Mouse (Mus musculus): ENCODE data around the gene Wnt7a.

Wnt7a gene

DNA sequence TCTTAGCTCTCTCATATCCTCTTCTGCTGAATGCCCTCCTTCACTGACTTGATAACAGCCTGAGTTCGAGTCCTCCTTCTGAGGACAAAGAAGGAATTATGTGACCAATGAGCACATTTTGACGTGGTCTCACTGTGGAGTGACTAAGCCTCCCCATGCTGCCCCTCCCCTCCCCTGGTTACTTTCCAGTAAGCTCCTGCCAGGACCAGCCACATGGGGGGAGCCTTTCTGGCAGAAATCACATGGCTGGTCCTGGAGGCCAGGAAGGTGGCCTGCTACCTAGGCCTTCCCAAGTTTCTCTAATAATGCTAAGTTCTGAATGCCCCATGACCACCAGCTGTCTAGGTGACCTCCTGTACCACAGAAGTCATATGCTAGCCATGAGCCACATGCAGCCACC is 27.3 kb downstream of the Wnt7a start:
- no peak for DNase-seq

DNA sequence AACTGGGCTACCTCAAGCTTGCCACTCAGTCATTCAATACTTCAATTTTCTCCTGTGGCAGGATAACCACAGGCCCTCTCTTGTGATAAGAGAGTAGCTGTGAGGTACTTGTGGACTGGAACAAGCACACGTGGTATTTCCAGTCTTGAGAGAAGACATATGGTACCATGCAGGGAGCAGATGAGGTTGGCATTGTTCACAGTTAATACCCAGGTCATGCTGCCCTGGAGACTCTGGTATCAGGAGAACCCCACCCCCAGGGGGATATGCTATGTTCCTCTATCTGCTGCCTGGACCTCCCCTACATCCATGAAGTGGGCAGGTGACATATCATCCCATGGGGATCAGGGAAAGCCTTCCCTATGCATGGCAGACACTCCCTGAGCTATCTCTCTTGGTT is 27.9 kb downstream of the Wnt7a start:
- no peak for DNase-seq

DNA sequence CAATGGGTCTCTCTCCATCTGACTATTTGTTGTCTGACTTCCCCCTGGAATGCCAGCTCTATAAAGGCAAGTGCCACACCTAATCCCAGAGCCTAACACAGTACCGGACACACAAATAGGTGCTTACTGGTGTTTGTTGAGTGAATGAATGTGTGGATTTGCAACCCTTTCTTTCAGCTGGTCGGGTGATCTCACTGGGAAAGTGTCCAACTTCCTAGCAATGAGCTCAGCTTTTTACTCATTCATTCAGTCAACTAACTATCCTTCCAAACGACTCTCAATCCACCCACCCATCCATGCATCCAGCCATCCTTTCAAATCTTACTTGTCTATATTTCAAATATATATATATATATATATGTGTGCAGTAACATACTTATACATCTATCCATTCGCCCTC is 31.3 kb downstream of the Wnt7a start:
- no peak for DNase-seq

DNA sequence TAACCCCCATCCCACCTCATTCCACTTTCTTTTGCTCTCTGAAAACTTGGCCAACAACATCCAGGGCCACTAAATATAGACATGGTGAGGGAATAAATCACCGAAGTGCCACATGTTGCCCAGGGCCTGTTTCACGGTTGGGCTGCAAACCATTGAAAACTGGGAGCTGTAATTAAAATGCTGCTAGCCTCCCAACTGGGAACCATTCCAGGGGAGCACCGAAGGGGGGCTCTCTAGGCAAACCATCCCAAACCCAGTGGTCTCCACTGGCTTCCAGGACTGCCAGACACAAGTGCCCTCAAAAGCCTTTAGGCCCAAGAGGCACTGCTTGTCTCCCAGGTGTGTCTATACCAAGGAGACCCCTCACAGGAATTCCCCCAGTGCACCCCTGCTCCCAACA is 31.9 kb downstream of the Wnt7a start:
- DNase-seq = no peak

DNA sequence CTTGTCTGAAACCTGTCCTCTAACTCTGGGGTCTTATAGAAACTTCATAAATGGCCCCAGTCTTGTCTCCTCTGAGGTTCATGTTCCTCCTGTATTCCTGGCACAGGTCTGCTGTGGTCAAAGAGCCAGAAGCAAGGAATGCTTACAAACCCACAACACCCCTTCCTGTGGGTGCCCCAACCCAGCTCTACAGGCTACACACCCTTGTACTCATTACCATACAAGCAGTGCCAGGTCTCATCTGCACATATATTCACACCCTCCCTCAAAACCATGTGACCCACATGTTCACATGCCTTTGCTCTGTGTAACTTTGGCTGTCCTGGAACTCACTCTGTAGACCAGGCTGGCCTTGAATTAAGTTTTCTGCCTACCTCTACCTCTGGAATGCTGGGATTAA is 38.2 kb downstream of the Wnt7a start:
- no peak for DNase-seq

DNA sequence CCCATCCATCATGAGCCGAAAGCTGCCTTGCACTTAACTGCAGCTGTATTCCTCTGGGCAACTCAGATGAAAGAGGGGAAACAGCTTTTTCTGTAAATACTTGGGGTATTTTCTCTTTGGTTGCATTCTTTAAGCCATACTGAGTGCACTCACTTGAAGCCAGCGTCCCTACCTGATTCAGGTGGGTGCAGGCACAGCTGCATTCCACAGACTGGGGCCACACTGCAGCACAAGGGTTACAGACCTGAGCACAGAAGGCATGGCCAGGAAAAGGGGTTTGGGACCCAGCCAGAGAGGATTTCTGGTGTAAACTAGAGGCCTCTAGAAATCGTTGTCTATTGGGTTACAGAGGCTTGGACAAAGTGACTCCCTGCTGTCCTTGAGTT is 38.6 kb downstream of the Wnt7a start:
- DNase-seq = no peak

DNA sequence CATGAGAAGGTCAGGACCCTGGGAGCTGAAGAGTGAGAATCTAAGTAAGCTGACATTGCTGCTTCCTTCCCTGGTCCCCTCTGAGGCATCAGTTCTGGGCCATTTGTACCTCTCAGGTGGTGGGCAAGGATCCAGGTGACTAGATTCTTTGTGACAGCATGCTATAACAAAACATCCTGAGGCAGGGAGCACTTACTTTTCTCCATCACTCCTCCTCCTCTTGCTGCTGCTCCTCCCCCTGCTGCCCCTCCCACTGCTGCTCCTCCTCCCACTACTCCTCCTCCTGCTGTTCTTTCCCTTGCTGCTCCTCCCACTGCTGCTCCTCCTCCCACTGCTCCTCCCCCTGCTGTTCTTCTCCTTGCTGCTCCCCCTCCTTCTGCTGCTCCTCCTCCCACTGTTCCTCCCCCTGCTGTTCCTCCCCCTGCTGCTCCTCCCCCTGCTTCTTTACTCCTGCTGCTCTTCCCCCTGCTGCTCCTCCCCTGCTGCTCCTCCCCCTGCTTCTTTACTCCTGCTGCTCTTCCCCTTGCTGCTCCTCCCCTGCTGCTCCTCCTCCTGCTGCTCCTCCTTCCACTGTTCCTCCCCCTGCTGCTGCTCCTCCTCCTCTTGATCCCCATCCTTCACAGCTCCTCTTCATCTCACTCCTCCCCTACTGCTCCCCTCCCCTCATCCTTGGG is 39.1 kb downstream of the Wnt7a start:
- no peak for DNase-seq

DNA sequence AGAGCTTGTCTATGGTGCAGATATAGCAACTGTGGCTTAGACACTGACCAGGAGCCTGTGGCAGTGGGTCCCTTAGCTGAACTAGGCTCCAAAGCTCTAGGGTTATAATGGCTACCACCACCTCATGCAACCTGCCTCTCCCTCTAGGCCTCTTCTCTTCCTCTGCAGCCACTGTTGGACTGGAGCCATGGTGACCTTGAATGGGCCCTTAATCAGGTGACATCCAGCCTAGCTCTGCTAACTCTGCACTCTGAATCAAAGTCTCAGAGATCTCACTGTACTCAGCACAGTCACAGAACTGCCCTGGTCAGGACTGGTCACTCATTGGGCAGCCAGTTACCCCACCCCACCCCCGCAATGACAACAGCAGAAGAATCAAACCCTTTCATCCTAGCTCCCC is 44.4 kb downstream of the Wnt7a start:
- no peak for DNase-seq

DNA sequence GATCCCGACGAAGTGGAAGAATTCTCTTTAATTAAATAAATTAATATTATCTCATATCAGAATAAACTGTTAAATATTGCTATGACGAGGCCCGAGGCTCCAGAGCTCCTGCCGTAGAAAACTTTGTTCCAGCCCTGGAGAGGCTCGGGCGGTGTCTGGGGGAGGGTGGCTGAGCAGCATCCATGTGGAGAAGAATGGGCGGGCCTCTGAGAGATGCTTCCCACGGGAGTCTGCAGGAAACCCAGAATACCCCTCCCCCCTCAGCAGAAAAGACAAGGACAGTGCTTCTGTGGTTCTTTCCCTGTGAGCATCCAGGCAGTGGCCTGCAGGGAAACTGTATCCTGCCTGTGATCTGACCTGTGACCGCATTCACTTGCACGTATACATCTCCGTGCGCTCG is 45.7 kb downstream of the Wnt7a start:
- no peak for DNase-seq

DNA sequence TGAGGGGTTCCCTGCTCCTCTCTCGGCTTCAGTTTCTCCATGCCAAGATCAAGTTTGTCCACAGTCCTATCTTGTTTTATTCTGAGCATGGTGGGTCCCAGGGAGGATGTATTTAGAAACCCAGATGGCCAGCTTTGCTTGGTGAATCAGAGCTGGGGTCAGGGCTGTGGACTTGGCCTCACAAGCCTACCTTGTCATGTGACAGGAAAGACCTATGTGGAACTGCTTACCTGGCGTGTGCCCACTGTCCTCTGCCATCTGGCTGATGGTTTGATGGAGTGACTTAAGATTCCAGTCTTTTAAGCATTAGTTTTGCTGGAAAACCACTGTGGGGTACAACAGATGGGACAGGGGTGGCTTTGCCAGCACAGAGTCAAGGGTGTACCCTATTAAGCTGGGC is 48.4 kb downstream of the Wnt7a start:
- no peak for DNase-seq

DNA sequence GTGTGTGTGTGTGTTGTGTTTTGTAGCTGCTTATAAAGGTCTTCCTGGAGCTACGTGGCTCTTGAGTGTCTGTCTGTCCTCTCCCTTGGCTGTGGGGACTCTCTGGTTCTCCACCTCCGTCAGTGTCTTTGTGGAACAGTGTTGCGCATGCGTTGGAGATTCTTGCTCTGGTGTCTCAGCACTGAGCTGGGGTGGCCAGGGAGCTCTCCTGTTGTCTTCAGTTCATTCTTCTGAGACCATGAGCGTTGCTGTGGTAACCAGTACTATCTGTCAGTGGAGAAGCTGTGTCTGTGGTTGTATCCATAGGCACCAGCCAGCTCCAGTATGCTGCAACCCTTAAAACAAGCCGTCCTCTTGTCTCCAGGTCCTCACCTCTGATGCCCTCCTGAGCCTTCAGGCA is 50.2 kb downstream of the Wnt7a start:
- DNase-seq = no peak

DNA sequence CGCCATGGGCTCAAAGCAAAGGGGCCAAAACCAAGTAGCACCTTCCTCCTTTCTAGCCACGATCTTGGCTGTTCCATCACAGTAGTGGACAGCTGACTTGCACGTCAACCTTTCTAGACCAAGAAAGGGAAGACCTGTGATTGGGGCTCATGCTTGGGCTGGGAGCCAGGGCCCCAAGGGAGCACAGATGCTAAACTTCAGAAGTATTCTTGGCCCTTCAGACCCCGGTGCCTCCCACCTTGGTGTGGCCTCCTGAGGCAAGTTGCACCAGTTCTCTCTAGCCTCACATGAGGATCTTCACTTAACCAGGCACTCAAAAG is 50.8 kb downstream of the Wnt7a start:
- DNase-seq = no peak

DNA sequence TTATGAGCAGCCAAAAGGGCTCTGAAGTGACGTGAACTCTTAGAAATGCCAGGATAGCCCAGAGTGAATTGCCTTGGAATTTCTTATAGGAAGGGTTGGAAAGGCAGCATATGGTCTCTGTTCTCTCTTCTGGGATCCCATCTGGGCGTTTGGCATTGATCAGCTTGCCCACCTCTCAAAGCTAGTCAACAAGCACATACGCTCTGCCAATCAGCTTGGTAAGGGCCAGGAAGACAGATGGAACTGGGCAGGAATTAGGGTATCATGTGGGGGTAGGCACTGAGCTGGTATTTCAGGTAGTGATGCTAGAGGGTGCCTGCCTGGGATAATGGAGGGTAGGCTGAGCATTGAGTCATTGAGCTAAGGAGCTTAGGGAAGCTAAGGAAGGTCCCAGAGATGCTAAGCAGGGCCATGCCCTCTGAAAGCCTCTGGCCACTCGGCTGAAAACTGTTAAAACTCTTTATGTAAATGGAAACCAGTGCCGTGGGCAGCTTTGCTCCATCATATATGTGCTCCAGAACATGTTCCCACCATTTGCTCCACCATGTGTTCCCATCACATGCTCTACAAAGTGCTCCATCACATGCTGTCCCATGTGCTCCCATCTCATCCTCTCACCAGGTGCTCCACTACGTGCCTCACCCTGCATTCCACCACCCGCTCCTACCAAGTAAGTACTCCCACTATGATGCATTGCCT is 51.3 kb downstream of the Wnt7a start:
- no peak for DNase-seq

DNA sequence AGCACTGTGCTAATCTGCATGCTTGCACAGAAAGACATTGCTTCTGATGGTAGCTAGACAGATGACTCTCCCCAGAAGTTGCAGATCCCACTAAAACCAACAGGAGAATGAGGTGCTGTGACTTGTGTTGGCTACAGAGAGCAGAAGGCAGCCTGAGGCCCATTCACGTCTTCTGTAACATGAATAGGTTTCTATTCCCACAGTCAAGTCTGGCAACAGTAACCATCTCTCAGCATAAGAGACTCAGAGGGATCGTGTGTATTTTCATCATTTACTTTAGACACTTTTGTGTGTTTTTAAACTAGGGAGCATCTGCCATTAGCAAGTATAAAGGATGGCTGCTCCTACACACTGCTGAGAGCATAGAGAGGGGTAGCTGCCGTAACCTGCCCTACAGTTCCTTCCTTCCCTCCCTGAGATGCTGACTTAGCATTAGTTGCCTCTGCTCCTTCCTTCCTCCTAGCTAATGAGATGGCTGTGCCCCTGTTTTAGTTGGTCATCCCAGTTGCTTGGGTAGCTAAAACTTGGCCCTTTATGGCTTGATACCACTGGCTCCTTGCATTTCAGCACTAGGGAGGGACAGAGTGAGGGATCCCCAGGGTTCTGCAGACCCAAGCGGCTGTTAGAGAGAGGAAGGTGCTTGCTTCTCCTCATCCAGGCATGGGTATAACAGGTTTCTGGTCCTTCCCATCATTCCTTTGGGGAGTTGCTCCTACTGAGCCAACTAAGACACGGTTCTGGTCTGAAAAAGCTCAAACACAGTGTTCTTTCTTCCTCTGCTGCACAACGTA is 52.1 kb downstream of the Wnt7a start:
- no peak for DNase-seq

DNA sequence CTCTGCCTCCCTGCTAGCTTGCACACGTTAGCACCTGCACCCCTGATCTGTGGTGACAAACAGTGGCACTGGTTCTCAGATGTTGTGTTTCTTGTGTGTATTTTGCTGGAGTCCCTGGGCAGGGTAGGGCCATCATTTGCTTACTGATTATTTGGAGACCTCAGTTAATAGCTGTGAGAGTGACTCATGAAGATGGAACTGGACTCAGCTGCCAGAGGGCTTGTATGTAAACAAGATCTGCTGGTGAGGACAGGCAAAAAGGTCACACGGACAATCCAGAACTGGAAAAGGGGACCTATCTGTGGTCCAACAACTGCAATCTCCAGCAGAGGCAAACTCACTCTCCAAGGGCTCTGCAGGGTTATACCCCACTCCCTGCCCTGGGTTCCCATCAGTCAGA is 52.8 kb downstream of the Wnt7a start:
- DNase-seq = no peak

DNA sequence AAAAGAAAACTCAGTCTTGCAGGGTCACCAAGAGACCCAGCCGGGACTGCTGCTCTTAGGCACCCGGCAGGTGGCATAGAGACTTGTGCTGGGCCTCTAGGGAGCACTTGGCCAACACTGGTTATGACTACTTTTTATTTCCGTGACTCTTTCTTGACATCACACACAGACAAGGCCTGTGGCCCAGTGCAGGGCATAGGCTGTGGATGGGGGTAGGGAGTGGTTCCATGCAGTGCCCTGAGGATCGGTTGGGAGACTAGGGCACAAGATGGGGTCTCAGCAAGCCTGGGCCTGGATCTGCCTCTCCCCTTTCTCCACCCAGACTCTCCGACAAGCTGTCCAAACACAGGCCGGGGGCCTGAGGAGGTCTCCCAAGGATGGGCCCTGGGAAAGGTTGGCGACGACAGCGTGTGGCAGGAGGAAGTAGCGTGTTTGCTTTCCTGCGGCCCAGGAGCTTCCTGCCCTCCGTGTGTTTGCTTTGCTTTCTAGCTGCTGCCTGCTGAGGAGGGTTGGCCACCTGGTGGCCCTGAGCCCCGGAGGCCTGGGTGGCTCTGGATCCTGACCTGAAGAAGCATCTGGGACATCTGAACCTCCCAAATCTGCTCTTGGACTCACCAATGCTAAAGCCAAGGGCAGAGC is 53.8 kb downstream of the Wnt7a start:
- no peak for DNase-seq

DNA sequence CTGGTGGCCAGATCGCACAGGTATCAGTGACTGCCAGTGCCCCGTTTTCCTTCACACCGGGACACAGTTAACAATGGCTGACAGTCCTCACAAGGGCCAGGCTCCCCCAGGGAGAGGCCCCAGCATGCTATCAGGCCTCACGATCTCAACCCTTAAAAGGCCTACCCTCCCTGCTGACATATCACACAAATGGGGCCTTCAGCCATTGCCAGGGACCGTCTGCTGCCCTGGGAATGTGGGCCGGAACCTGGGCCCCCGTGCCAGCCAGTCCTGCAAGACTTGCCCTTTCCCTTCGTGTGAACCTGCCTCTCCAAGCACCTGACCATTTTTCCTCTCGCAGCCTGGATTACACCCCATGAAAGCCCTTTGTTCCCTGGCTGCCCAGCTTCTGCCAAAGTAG is 61.5 kb downstream of the Wnt7a start:
- DNase-seq = no peak

DNA sequence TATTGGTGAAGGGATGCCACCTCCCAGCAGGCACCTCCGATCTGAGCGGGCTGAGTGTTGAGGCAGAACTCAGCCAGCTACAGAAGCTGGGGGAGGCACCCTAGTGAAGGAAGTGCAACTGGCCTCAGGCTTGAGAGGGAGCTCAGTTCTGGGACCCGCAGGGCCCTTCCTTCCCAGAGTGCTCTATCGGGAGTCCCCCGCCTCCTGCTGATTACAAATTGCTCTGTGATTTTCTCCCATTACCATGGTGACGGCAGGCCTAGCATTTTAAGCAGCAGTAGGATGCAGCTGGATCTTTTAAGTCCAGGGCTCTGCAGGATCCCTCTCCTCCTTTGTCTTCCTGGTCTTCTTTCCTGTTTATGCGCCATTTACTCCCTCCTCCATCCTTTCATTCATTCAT is 63.4 kb downstream of the Wnt7a start:
- DNase-seq = no peak

DNA sequence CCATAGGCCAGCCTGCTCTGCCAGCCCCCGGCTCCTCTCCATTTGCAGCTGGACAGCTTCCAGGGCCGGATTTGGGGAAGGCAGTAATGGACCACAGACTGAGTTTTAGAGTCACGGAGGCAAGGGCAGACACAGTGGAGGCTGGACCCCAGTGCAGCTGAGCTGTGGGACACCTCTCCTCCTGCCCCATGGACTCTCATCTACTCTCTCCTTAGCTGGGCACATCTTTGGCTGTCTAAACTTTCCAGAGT is 64.3 kb downstream of the Wnt7a start:
- DNase-seq = no peak

DNA sequence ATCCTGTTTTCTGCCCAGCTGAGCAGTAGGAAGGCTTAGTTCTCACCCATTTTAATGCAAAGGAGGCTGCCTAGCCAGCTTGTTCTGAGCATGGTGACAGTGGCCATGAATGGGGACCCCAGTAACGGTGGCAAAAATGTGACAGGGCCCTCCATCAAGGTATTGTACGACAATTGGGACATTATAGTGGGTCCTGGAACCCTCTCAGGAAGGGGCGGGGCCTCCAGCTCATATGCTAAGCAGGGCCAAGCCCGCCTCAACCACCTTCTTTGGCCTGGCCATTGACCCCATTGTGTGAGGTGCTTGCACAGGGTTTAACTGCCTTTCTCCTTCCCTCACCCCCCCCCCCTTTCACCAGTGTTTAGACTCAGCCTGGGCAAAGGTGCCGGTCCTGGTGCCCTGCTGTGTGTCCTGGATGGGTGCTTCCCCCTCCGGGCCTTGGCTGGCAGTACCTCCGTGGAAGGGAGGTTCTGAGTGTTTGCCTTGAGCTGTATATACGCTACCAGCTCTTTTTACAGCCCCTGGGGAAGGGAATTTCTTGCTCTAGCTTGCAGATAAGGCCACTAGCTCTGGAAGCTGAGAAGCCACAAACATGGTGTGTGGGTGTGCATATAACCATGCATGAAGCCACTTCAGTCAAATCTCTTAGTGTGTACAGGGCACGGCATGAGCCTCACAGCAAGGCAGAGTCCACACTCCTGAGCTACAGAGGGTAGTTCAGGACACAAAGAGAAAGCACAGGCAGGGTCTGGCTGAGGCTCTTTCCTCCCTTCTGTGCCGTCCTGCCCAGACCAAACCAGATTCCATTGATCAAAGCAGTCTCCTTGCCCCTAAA is 64.9 kb downstream of the Wnt7a start:
- no peak for DNase-seq

DNA sequence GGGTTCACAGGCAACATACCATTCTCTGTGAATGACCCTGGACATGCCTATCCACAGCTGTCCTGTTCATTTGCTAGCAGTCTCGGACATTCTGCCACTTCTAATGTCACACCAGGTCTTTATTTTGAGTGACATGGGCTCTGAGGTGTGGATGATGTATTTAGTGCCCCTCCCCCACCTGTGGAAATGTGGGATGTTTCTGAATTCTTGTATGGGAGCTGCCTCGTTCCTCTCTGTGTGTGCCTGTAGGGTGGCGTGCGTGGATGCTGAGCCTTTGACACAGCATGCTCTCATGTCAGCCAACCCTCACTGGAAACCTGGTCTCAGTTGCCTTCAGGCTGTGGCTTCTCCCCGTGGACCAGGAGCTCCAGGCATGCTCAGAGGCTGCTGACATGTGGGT is 66.1 kb downstream of the Wnt7a start:
- DNase-seq = no peak

DNA sequence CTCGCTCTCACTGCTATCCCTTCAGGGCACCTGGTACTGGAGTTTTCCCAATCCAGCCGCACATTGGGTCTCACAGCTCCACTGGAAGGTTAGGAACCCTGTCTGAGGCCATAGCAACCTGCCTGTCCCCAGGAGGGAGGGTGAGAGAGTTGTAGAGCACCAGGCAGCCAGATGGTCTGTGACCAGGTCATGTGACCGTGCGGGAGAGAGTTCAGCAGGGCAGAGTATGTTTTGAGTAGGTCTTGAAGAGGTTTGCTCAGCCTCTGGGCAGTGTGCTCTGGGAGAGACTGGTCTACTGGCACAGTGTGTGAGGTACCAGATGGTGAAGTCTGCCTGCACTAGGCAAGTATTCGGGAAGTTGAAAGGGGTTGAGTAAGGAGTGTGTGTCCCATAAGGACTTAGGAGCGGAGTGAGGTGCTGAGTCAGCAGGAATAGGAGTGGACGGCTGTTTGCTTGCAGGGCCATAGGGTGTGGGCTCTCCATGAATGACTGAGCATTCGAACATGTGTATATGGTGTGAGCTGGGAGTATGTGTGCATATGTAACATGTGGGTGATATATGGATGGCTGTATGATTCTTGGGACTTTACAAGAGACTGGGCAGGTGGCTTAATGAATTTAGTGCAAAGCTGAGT is 71.4 kb downstream of the Wnt7a start:
- DNase-seq = no peak

DNA sequence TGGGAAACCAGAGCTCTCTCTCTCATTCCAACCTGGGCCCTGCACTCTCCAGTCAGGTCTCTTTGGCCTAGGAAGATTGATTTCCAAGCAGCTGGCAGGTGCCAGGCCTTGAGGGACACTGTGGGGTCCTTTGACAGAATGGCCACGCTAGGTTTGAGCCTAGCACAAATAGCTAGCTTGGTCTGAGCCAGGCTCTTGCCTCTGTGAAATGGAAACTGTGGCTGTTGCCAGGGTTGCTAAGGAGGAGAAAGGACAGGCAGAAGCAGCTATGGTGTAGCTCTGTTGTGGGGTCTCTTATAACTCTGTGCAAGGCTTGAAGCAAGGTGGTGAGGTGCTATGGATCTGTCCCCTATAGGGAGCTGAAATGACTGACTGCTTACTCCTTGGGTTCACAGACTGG is 75.7 kb downstream of the Wnt7a start:
- DNase-seq = no peak

Data from thymus, adult 18-20 months (tissue).